Mouse (Mus musculus) Patski (cell line): ENCODE data around the gene Gm10073. TPM values are rescaled to one million over a fixed set of nuclear protein-coding genes. Genes with fewer than 3 reads are reported as not detected.
"Not testable (repeated sequence)": the region's sequence is repeated elsewhere in the genome, so short reads cannot be mapped to it uniquely, and the experiment has no call there.

Source experiments
- ATAC-seq: fragments of 100-300 bp; one replicate; pipeline ENCODE4 v1.8.0; 2021
- CTCF ChIA-PET: fragments of 350-600 bp; sonication (Branson Sonifier 250); formaldehyde crosslinking; loops from one replicate; lab custom pipeline; 2022; ENCODE audit warnings: inconsistent platforms; lab: Charles Lee
- POLR2A ChIA-PET: fragments of 350-600 bp; sonication (Branson Sonifier 250); formaldehyde crosslinking; loops from one replicate; lab custom pipeline; 2022; ENCODE audit warnings: antibody characterized with exemption, inconsistent platforms; lab: Charles Lee
- DNase-seq: peaks from one replicate; pipeline ENCODE4 v3.0.0-alpha.2; 2011; ENCODE audit warnings: low read depth, low spot score
- H3K27me3 ChIP-seq: fragments of 371-371 bp; one replicate; pipeline ENCODE4 v1.5.1; 2021
- CTCF ChIP-seq: fragments of 100-300 bp; IDR thresholded peaks from one replicate; pipeline ENCODE4 v1.5.1; 2021
- in situ Hi-C: fragments of 300-500 bp; cut with MboI; formaldehyde crosslinking; loops from 3 replicates; pipeline ENCODE4 v1.11.1; 2018; ENCODE audit warnings: low pct_unique_long_range_greater_than_20kb, mixed read lengths
- polyA plus RNA-seq: library from polyadenylated mRNA; unstranded; gene quantifications from one replicate; pipeline ENCODE4 v1.2.3, GENCODE M21; 2021

The Gm10073 gene
- polyA plus RNA-seq, 1 experiment from 2014 or later: 34.6 TPM

- DNase-seq (no peak), ATAC-seq (no peak)
- POLR2A ChIA-PET: no interaction called here
- no peaks in the 10 kb centered on the region for H3K27me3 ChIP-seq
- in situ Hi-C loops: no loop called here
- no peak for TF ChIP-seq CTCF
- CTCF ChIA-PET: no interaction called here
Observed at GRCm38 (mm10) chr8:106579510-106579909, 6.2 kb upstream of the Gm10073 start.

- ChIA-PET CTCF (interaction anchor here (1.5 to 2.1 kb wide), 3 partner anchors 11 to 15 kb away, joined by 4 to 8 read pairs (median 5); no protein-coding TSS in a partner anchor), POLR2A (interaction anchor here (0.6 to 0.9 kb wide), 2 partner anchors 39 to 1097 kb away, joined by 4 to 5 read pairs; no protein-coding TSS in a partner anchor)
- H3K27me3 ChIP-seq: no peaks in the 10 kb centered on the region
- no peak for DNase-seq
- no peak for TF ChIP-seq CTCF
- in situ Hi-C loops: no loop called here
- ATAC-seq: no peak
Observed at GRCm38 (mm10) chr8:106576849-106577555, 3.7 kb upstream of the Gm10073 start.

GRCm38 (mm10) chr8:106574283-106574682, 1.0 kb upstream of the Gm10073 start:
- no peak for ATAC-seq
- no peak for DNase-seq
- TF ChIP-seq CTCF: no peak
- in situ Hi-C loops: no loop called here
- POLR2A ChIA-PET: no interaction called here
- CTCF ChIA-PET: no interaction called here
- no peaks in the 10 kb centered on the region for H3K27me3 ChIP-seq

DNA sequence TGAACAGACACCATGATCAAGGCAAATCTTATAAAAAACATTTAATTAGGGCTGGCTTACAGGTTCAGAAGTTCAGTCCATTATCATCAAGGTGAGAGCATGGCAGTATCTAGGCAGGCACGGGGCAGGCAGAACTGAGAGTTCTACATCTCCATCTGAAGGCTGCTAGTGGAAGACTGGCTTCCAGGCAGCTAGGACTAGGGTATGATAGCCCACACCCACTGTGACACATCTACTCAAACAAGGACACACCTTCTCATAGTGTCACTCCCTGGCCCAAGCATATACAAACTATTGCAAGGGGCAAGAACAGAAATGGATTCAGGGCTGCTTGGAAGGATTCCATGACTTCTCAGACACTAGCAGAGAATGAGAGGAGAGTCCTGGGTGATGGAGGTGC, 1.1 kb downstream of the Gm10073 start:
- in situ Hi-C loops, CTCF ChIA-PET, DNase-seq, ATAC-seq, H3K27me3 ChIP-seq, POLR2A ChIA-PET: not testable (repeated sequence)

DNA sequence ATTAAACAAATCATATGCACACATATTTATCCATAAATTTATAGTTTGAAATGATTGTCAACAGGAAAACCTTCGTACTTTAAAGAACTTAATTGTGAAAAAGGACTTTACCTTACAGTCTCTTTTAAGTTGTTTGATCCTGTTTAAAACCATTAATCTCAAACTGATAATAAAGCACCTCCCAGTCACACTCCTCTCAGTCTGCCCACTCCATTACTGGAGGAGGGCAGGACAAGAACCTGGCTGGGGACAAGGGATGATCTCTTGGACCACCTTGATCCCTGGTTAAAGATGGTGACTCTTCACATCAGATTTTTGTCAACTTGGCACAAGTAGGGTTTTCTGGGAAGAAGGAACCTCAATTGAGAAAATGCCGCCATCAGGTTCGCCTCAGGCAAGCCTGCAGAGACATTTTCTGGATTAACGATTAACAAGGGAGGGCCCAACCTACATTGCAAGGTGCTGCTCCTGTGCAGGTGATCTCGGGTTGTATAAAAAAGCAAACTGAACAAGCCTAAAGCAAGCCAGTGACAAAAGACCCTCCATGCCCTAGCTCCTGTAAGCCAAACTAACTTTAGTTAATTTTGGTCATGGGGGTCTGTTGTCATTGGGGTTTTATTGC, 1.6 kb downstream of the Gm10073 start:
- ChIA-PET POLR2A (no interaction called here), CTCF (no interaction called here)
- no peaks in the 10 kb centered on the region for H3K27me3 ChIP-seq
- no peak for TF ChIP-seq CTCF
- in situ Hi-C loops: no loop called here
- no peak for DNase-seq
- no peak for ATAC-seq

DNA sequence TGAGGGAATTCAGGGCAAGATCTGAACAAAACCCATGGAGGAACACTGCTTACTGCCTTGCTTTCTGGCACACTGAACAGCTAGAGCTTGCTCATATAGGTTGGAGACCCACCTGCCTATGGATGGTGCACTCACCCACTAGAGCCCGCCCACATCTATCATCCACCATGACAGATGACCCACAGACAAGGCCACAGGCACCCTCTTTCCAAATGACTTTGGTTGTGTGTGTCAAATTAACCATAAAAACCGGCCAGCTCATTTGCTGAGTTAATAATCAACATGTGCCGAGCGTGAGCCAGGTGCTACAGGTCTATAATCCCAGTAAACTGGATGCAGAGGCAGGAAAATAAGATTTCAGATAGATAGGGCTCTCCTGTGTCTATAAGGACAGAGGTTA, 2.9 kb downstream of the Gm10073 start:
- ChIA-PET POLR2A (no interaction called here), CTCF (interaction anchor here (0.8 to 1.3 kb wide), 2 partner anchors 45 to 75 kb away, joined by 3 read pairs; no protein-coding TSS in a partner anchor)
- in situ Hi-C loops: no loop called here
- no peak for TF ChIP-seq CTCF
- DNase-seq (no peak), ATAC-seq (no peak)
- no peaks in the 10 kb centered on the region for H3K27me3 ChIP-seq

DNA sequence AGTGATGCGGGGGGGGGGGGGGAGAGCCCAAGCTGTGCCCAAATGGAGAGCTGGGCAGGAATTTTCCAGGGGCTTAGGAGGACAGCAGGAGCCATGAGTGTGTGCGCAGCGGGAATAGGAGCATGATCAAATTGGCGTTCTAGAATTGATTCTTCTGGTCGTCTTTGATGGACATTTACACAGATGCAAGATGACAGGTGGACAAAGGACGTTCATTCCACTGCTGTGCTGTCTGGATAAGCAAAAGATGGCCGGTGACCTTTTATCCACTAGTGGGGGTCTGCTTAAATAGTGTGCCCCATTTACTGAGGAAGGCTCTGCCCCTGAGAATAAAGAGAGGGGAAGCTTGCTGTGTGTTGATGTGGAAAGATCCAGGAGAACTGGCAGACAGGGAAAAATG, 4.3 kb downstream of the Gm10073 start:
- TF ChIP-seq CTCF: no peak
- ATAC-seq (no peak), DNase-seq (no peak)
- POLR2A ChIA-PET: interaction anchor here (0.5 to 0.6 kb wide), 2 partner anchors 18 to 398 kb away, joined by 3 to 5 read pairs; no protein-coding TSS in a partner anchor
- in situ Hi-C loops: no loop called here
- CTCF ChIA-PET: interaction anchor here (1.3 kb wide), 2 partner anchors 46 to 79 kb away, joined by 3 read pairs; no protein-coding TSS in a partner anchor
- no peaks in the 10 kb centered on the region for H3K27me3 ChIP-seq

GRCm38 (mm10) chr8:106563691-106564182, 9.5 kb downstream of the Gm10073 start:
- no peak for TF ChIP-seq CTCF
- POLR2A ChIA-PET: interaction anchor here (1.0 kb wide), 2 partner anchors 69 to 82 kb away, joined by 3 to 6 read pairs; no protein-coding TSS in a partner anchor
- CTCF ChIA-PET: interaction anchor here (1.0 to 2.1 kb wide), 5 partner anchors 30 to 92 kb away, joined by 3 to 7 read pairs (median 4); no protein-coding TSS in a partner anchor
- DNase-seq (no peak), ATAC-seq (no peak)
- no peaks in the 10 kb centered on the region for H3K27me3 ChIP-seq
- in situ Hi-C loops: loop anchor here (5.0 kb wide), 1 partner anchor 79 kb away; no protein-coding TSS in a partner anchor

DNA sequence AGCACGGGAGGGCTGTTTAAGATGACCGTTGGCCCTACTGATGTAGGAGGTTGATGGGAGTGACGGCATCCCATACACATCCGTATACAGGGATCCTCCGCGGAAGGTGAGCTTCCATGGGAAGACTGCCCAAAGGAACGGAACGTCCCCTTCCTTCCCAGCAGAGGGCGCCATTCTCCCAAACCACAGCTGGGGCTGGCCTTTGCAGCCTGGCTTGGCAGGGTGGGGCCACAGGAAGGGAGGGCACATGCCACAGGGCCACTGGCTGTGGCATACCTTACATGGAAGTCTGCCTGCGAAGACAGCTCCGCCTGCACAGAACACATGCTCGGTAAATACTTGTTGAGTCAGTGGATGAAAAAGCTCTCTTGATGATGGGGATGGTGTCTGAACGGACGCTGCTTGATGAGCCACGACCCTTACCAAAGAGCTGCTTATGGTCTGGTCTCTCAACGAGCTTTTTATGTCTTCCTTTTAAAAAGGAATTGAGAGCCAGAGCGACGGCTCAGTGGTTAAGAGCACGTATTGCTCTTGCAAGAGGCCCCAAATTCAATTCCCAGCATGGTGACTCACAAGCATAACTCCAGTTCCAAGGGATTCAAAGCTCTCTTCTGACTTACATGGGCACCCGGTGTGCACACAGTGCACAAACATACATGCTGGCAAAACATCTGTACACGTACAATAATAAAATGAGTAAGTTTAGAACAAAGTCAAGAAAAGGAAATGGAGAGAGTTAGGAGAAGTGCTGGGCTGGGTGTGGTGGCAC, 12.0 kb downstream of the Gm10073 start:
- in situ Hi-C loops: loop anchor here (5.0 kb wide), 1 partner anchor 81 kb away; no protein-coding TSS in a partner anchor
- peak; percentile 96 for ATAC-seq
- TF ChIP-seq CTCF: peak; percentile 97

More for the DNA sequence above, 12.0 kb downstream of the Gm10073 start:
- peak; percentile 74 for DNase-seq
- ChIA-PET POLR2A (interaction anchor here (0.6 to 1.8 kb wide), 7 partner anchors 25 to 128 kb away, joined by 3 to 7 read pairs (median 5); no protein-coding TSS in a partner anchor), CTCF (interaction anchor here (0.7 to 2.9 kb wide), 19 partner anchors 11 to 140 kb away, joined by 3 to 81 read pairs (median 5); no protein-coding TSS in a partner anchor)
- H3K27me3 ChIP-seq: no peaks in the 10 kb centered on the region
